Mouse (Mus musculus) embryonic facial prominence, embryonic 10.5 days (tissue): ENCODE data around the gene Tmem63a. TPM values are rescaled to one million over a fixed set of nuclear protein-coding genes. Genes with fewer than 3 reads are reported as not detected.
"Not testable (repeated sequence)": the region's sequence is repeated elsewhere in the genome, so short reads cannot be mapped to it uniquely, and the experiment has no call there.

ENCODE experiments used
- DNase-seq: peaks from one replicate; pipeline ENCODE4 v3.0.0-alpha.2; 2017; ENCODE audit warnings: low spot score
- H3K27ac ChIP-seq: fragments of 300-500 bp; sonication (generic); replicated peaks from 2 replicates; pipeline ENCODE4 v1.5.1; 2016; ENCODE audit warnings: mild to moderate bottlenecking
- H3K27me3 ChIP-seq: fragments of 300-500 bp; sonication (generic); replicated peaks from 2 replicates; pipeline ENCODE4 v1.6.1; 2016; ENCODE audit warnings: low read depth, mild to moderate bottlenecking; ENCODE audit not compliant: poor library complexity, severe bottlenecking
- H3K36me3 ChIP-seq: fragments of 300-500 bp; sonication (generic); replicated peaks from 2 replicates; pipeline ENCODE4 v1.6.1; 2016; ENCODE audit warnings: mild to moderate bottlenecking, moderate library complexity
- H3K4me1 ChIP-seq: fragments of 300-500 bp; sonication (generic); 2 replicates; pipeline ENCODE4 v1.6.1; 2016
- H3K4me3 ChIP-seq: fragments of 300-500 bp; sonication (generic); 2 replicates; pipeline ENCODE4 v1.5.1; 2016; ENCODE audit warnings: mild to moderate bottlenecking, moderate library complexity
- H3K9me3 ChIP-seq: fragments of 300-500 bp; sonication (generic); 2 replicates; pipeline ENCODE4 v1.6.1; 2016; ENCODE audit warnings: mild to moderate bottlenecking
- WGBS: fragments of 180-500 bp; shearing (Covaris S2); methylation state at CpG from one replicate; pipeline ENCODE4 v1.1.7; 2016; 5-methylcytosine and 5-hydroxymethylcytosine counted together
- polyA plus RNA-seq: library from polyadenylated mRNA; unstranded; fragments of >200 nt; fragmentation: Nextera tagmentation; extraction: Ambion mirVana; gene quantifications from 2 replicates; pipeline ENCODE4 v1.2.1, GENCODE M21; 2016

The Tmem63a gene
- polyA plus RNA-seq: 2.4 and 4.3 TPM in 2 replicates

DNA sequence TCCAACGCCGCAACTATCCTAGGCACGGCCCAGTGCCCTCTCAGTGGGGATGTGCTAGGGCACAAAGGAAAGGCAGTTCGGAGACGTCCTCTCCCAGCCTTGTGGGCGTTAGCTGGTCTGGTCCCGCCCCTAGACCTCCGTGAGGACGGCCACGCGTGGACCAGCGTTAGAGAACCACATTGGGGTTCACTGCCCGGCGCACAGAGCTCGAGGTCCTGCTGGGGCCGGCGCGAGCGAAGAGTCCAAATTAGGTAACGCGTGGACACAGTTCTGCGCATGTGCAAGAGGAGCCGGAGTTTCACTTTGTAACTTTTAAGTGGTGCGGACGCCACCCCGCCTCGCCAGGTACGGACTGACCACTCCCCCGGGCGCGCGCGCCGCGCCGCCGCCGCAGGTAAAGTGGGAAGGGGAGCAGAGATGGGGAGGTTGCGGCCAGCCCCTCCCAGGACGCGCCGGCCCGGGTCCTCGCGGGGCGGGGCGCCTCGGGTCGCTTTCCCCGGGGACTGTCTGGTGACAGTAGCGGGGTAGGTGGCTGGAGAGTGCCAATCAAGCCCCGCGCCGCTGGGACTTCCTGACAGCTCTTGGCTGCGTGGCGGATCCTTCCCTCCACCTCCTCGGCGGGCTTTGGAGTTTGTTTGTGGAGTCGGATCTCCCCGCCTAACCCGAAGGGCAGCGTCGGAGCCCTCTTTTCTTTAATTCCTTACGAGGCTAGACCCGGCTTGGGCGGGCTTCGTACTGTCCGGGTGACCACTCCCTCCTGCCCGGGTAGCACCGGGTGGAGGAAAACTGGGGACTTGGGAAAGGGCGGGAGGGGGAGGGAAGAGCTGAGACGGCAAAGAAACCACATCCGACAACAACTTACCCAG is at the start of gene Tmem63a:
Tmem63a (plus strand) TSS at position 179 of the 866 bp plus-strand sequence.
- Histone ChIP-seq H3K9me3 (no peaks in the 10 kb centered on the region), H3K4me3 (peak within 1 kb of the TSS; percentile 83), H3K36me3 (no peaks in the 10 kb centered on the region), H3K27ac (peak within 1 kb of the TSS; percentile 86), H3K27me3 (peaks cover 69% of the 10 kb centered on the region), H3K4me1 (peaks cover 51% of the 10 kb centered on the region)
- peak; percentile 79 for DNase-seq
- under 1% methylated on average over 73 of the region's 73 CpGs for WGBS

DNA sequence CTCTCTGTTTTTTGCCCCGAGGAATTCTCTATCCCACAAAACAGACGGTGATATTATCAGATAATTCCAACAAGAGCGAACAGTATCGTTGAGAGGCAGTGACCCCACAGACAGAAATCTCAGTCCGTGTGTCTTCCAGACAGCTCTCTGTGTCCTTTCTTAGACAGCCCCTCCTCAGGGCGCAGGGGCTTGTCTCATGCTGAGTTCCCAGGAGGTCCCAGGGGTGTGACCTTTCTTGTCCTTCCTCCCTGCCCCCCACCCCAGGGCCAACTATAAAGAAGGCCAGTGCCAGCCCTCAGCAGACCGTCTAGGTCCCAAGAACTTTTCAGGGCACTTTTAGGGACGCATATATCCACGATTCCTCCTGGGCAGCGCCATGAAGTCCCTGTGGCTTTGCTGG is 49.3 kb upstream of the Tmem63a start, which contains the start of gene Lefty2:
Lefty2 (plus strand) TSS at position 301 of the 400 bp plus-strand sequence.
- Histone ChIP-seq H3K4me1 (peaks cover 32% of the 10 kb centered on the region), H3K36me3 (no peaks in the 10 kb centered on the region), H3K27me3 (peaks cover 79% of the 10 kb centered on the region), H3K9me3 (no peaks in the 10 kb centered on the region), H3K4me3 (no peak within 1 kb of the TSS), H3K27ac (no peak within 1 kb of the TSS)
- no peak for DNase-seq
- 58% methylated on average over 10 of the region's 10 CpGs for WGBS

DNA sequence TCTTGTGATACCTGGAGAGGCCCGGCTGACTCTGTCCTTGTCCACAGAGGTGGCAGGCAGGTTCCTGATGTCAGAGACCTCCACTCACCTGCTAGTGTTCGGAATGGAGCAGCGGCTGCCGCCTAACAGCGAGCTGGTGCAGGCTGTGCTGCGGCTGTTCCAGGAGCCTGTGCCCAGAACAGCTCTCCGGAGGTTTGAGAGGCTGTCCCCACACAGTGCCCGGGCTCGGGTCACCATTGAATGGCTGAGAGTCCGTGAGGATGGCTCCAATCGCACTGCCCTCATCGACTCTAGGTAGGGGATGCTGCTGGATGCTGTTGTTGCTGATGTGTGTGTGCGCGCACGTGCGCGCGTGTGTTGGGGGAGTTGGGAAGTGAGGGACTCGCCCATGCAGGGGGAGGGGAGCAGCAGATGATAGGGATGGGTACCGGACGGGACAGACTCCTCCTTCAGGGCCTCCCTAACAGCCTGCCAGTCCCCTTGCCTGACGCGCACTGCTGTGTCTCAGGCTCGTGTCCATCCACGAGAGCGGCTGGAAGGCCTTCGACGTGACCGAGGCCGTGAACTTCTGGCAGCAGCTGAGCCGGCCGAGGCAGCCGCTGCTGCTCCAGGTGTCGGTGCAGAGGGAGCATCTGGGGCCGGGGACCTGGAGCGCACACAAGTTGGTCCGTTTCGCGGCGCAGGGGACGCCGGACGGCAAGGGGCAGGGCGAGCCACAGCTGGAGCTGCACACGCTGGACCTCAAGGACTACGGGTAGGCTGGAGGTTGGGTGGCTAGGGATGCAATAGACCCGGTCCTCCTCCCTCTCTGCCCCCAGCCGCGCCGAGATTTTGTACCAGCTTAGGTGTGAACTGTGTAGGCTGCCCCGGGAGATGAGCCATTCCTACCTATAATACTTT is 47.8 kb upstream of the Tmem63a start:
- peaks cover 17% of the 10 kb centered on the region for H3K4me1 ChIP-seq
- 4% methylated on average over 51 of the region's 51 CpGs for WGBS
- peak overlapping the region; percentile 44 for H3K4me3 ChIP-seq
- H3K9me3 ChIP-seq, H3K36me3 ChIP-seq, H3K27ac ChIP-seq: not testable (repeated sequence)
- peaks cover 64% of the 10 kb centered on the region for H3K27me3 ChIP-seq
- DNase-seq: peak; percentile 44

DNA sequence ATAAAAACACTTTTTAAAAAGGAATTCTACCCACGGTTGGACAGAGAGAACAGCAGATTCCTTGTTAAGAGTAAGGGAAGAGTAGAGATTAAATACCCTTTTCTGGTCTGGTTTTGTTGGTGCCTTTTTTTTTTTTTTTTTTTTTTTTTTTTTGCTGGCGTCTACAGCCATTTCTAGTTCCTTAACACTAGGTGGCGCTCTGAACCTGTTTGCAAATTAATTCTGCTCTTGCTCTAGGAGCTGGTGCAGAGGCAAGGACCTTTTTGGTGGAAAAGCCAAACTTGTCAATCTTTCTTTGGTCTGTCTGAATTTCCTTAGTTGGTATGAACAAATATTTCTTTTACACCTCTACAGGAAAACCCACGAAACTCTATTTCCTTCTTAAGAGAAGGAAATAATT is 41.0 kb upstream of the Tmem63a start:
- WGBS: 2% methylated on average over 4 of the region's 4 CpGs
- no peak overlapping the region for H3K4me3 ChIP-seq
- DNase-seq: no peak

DNA sequence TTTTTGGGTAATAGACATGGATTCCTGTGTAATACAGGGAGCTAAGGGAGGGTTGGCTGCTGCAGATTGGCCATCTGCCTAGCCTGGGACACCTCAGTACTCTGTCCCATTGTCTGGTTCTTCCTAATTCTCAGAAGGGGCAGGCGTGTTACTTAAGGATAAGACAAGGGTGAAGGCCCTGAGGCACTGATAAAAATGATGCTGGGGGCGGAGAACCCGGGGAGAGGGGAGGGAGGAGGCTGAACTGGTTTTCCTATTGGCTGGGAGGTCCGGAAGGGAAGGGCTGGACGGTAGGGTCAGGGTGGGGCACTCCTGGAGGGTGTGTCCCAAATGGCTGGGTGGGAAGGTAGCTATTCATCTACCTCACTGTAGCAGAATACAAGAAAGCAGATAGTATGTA is 39.2 kb upstream of the Tmem63a start:
- Histone ChIP-seq H3K4me3 (no peak overlapping the region), H3K36me3 (peaks cover 27% of the 10 kb centered on the region), H3K27ac (no peak overlapping the region), H3K4me1 (peaks cover 19% of the 10 kb centered on the region), H3K27me3 (no peaks in the 10 kb centered on the region), H3K9me3 (no peaks in the 10 kb centered on the region)
- no peak for DNase-seq
- 33% methylated on average over 5 of the region's 5 CpGs for WGBS

More for the DNA sequence above, 41.0 kb upstream of the Tmem63a start:
- Histone ChIP-seq H3K27me3 (peaks cover 6% of the 10 kb centered on the region), H3K4me1 (peaks cover 19% of the 10 kb centered on the region), H3K27ac (no peak overlapping the region), H3K36me3 (peaks cover 9% of the 10 kb centered on the region), H3K9me3 (no peaks in the 10 kb centered on the region)

DNA sequence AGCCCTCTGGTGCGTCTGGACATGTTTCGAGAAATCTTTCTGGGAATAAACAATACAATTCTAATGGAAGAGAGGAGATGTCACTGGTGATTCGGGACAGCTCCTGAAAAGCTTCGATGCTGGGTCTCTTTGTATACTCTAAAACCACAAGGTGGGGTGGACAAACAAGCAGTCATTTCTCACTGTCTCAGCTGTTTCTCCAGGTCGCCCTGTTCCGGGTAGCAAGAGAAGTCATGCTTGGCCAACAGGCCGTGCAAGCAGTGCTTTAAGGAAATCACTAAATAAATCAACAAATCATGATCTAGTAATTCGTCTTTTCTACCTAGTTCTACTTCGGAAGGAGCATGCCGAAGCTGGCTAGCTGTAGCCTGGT is 38.5 kb upstream of the Tmem63a start:
- DNase-seq: no peak
- H3K27ac ChIP-seq: peak overlapping the region; percentile 83

DNA sequence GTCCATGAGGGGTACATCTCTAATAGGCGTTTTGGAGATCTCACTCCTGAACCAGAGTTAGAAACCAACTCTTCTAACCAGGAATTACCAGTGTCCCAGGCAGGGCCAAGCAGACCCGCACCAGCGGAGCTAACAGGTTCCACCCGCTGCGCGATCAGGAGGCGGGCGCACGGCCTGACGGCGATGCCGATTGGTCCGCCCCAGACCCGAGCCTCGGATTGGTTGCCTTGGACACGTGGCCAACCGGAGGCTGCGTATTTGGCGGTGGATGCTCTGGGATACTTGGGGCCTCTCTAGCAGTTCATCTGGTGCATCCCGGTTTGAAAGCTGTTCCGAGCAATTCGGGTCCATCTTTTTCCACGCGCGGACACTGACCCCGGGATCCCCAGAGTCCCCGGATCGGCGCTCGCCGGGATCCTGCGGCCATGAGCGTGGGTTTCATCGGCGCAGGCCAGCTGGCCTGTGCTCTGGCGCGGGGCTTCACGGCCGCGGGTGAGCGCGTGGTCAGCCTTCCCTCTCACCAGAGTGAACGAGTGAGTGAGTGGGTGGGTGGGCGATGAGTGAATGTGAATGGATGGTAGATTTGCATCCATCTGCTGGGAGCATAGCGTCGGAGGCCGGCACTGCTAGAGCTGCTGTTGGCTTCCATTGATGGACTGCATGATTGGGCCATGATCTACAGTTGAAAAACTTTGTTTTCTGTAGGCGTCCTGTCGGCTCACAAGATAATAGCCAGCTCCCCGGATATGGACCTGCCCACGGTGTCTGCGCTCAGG is 37.9 kb upstream of the Tmem63a start, which contains the start of gene Pycr2:
Pycr2 (plus strand) TSS at position 255 of the 776 bp plus-strand sequence.
- H3K4me1 ChIP-seq: peaks cover 19% of the 10 kb centered on the region
- H3K27ac ChIP-seq: peak within 1 kb of the TSS; percentile 96
- no peaks in the 10 kb centered on the region for H3K9me3 ChIP-seq
- under 1% methylated on average over 52 of the region's 52 CpGs for WGBS
- no peaks in the 10 kb centered on the region for H3K27me3 ChIP-seq
- peak within 1 kb of the TSS; percentile 97 for H3K4me3 ChIP-seq
- DNase-seq: peak; percentile 97
- peaks cover 40% of the 10 kb centered on the region for H3K36me3 ChIP-seq

More for the DNA sequence above, 38.5 kb upstream of the Tmem63a start:
- 42% methylated on average over 10 of the region's 10 CpGs for WGBS
- Histone ChIP-seq H3K27me3 (no peaks in the 10 kb centered on the region), H3K36me3 (peaks cover 34% of the 10 kb centered on the region), H3K9me3 (no peaks in the 10 kb centered on the region), H3K4me1 (peaks cover 19% of the 10 kb centered on the region), H3K4me3 (peak overlapping the region; percentile 97)

DNA sequence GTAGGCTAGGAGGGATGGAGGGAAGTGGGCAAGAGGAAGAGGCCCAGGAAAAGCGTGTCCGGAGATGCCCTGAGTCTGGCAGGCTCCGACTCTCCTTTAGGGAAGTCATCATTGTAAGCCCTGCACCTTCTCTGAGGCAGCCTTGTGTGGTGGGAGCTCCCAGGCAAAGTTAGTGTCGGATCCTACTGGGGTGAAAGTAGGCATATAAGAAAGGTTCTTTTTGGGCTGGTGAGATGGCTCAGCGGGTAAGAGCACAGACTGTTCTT is 37.4 kb upstream of the Tmem63a start:
- H3K4me3 ChIP-seq: peak overlapping the region; percentile 97
- H3K27ac ChIP-seq: peak overlapping the region; percentile 96
- no peaks in the 10 kb centered on the region for H3K9me3 ChIP-seq
- peaks cover 42% of the 10 kb centered on the region for H3K36me3 ChIP-seq
- no peak for DNase-seq
- H3K4me1 ChIP-seq: peaks cover 19% of the 10 kb centered on the region
- H3K27me3 ChIP-seq: no peaks in the 10 kb centered on the region
- 5% methylated on average over 5 of the region's 5 CpGs for WGBS

DNA sequence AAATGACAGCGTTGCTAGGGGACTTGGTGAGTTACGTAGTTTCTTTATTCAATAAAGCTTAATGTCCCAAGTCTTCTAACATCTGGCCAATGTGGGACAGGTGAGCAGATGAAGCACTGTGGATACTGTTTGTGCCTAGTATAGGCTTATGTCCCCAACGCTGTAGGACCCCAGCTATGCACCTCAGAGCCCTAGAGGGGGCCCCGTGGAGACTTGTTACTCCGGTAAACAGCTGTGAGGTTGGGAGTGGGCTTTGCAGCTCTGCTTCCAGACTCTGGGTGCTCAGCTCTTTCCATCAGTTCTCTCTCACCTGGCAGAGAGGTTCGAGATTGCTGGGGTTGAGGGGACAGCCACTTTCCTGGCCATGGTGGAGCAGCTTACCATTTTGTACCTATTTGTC is 36.8 kb upstream of the Tmem63a start:
- Histone ChIP-seq H3K4me3 (peak overlapping the region; percentile 97), H3K36me3 (peaks cover 42% of the 10 kb centered on the region), H3K27ac (peak overlapping the region; percentile 55), H3K9me3 (no peaks in the 10 kb centered on the region), H3K27me3 (no peaks in the 10 kb centered on the region), H3K4me1 (peaks cover 19% of the 10 kb centered on the region)
- WGBS: 73% methylated on average over 6 of the region's 6 CpGs
- no peak for DNase-seq

DNA sequence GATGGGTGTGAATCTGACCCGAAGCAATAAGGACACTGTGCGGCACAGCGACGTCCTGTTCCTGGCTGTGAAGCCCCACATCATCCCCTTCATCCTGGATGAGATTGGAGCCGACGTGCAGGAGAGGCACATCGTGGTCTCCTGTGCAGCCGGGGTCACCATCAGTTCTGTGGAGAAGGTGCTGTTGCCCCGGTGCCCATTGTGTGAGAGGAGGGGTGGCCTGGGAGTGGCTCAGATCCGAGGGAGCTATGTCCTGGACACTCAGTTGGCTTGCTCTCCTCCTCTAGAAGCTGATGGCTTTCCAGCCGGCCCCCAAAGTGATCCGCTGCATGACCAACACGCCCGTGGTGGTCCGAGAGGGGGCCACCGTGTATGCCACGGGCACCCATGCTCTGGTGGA is 36.3 kb upstream of the Tmem63a start:
- peaks cover 19% of the 10 kb centered on the region for H3K4me1 ChIP-seq
- WGBS: 92% methylated on average over 17 of the region's 17 CpGs
- peaks cover 42% of the 10 kb centered on the region for H3K36me3 ChIP-seq
- no peaks in the 10 kb centered on the region for H3K27me3 ChIP-seq
- H3K27ac ChIP-seq: no peak overlapping the region
- no peaks in the 10 kb centered on the region for H3K9me3 ChIP-seq
- no peak for DNase-seq
- H3K4me3 ChIP-seq: peak overlapping the region; percentile 97

DNA sequence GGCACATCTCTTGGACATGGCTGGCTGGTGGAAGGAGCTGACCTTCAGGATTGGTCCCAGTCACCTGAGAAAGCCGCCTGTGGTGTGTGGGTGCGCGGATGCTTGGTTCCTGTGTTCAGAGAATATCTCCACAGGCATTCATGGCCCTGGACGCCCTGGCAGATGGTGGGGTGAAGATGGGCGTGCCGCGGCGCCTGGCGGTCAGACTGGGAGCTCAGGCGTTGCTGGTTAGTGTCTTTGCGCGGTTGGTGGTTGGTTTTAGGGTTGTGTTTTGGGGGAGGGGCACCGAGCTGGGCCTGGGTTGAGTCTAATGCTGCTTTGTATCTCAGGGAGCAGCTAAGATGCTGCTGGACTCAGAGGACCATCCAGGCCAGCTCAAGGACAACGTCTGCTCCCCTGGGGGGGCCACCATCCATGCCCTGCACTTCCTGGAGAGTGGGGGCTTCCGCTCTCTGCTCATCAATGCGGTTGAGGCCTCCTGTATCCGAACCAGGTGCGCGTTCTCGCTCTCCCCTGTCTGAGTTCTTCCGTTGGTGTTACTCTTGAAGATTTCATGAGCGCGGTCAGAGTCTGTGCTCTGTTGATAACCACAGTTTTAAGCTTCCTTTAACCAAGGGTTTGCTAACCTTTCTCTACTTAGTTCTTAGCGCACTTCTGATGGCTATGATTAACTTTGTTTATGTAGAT is 35.5 kb upstream of the Tmem63a start:
- Histone ChIP-seq H3K27ac (no peak overlapping the region), H3K4me3 (0 out of 2 replicates have a peak overlapping the region, but pooled peaks have one; percentile 97), H3K9me3 (no peaks in the 10 kb centered on the region), H3K4me1 (peaks cover 24% of the 10 kb centered on the region), H3K27me3 (no peaks in the 10 kb centered on the region), H3K36me3 (peaks cover 42% of the 10 kb centered on the region)
- no peak for DNase-seq
- 93% methylated on average over 24 of the region's 24 CpGs for WGBS
